Mouse (Mus musculus) hindbrain, embryonic 12.5 days (tissue): ENCODE results near the gene Rrm2. TPM values are rescaled to one million over a fixed set of nuclear protein-coding genes. Genes with fewer than 3 reads are reported as not detected.

Experiments
- ATAC-seq: fragments of 200-750 bp; cut with Nextera tagmentation; 2 replicates; pipeline ENCODE4 v1.8.0; 2017; ENCODE audit warnings: moderate TSS enrichment; ENCODE audit not compliant: low FRiP score
- H3K27ac ChIP-seq: fragments of 300-500 bp; sonication (generic); 2 replicates; pipeline ENCODE4 v1.5.1; 2016; ENCODE audit warnings: mild to moderate bottlenecking
- H3K27me3 ChIP-seq: fragments of 300-500 bp; sonication (generic); 2 replicates; pipeline ENCODE4 v1.6.1; 2016; ENCODE audit warnings: mild to moderate bottlenecking
- H3K36me3 ChIP-seq: fragments of 300-500 bp; sonication (generic); 2 replicates; pipeline ENCODE4 v1.6.1; 2016; ENCODE audit warnings: mild to moderate bottlenecking
- H3K4me1 ChIP-seq: fragments of 300-500 bp; sonication (generic); 2 replicates; pipeline ENCODE4 v1.6.1; 2016
- H3K4me2 ChIP-seq: fragments of 300-500 bp; sonication (generic); replicated peaks from 2 replicates; pipeline ENCODE4 v1.6.1; 2016; ENCODE audit warnings: mild to moderate bottlenecking
- H3K4me3 ChIP-seq: fragments of 300-500 bp; sonication (generic); 2 replicates; pipeline ENCODE4 v1.5.1; 2016; ENCODE audit warnings: mild to moderate bottlenecking
- H3K9ac ChIP-seq: fragments of 300-500 bp; sonication (generic); 2 replicates; pipeline ENCODE4 v1.6.1; 2016; ENCODE audit warnings: mild to moderate bottlenecking, moderate library complexity
- H3K9me3 ChIP-seq: fragments of 300-500 bp; sonication (generic); replicated peaks from 2 replicates; pipeline ENCODE4 v1.6.1; 2016; ENCODE audit warnings: mild to moderate bottlenecking
- WGBS: fragments of 180-500 bp; shearing (Covaris S2); methylation state at CpG from one replicate; pipeline ENCODE4 v1.1.7; 2016; 5-methylcytosine and 5-hydroxymethylcytosine counted together
- polyA plus RNA-seq: library from polyadenylated mRNA; unstranded; fragments of >200 nt; fragmentation: Nextera tagmentation; extraction: Ambion mirVana; gene quantifications from 2 replicates; pipeline ENCODE4 v1.2.1, GENCODE M21; 2016

Gene Rrm2
- polyA plus RNA-seq, 1 experiment from 2014 or later, result 203 TPM

DNA sequence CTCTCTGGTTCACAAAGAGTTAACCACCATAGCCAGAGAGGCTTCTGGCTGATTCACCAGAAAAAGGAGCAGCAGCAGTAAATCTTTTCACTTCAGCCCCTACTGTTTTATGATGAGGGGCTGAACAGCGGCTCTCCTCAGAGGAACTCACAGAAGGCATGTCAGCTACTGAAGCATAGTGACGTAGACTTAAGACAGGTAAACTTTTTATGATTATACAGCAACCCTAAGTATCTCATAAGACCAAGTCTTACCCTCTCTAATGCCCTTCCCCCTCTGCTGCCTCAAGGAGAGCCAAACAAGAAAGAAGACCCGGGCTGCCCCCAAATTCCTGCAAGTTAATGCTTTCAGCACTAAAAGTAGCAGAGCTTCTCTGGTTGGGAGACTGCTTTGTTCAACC is 54.2 kb downstream of the Rrm2 start:
- no peak overlapping the region for H3K27ac ChIP-seq
- no peaks in the 10 kb centered on the region for H3K27me3 ChIP-seq
- 3% methylated on average over 3 of the region's 3 CpGs for WGBS
- no peak overlapping the region; the same call in 1 of the 2 replicates for H3K9ac ChIP-seq
- H3K4me2 ChIP-seq, result 0 out of 2 replicates have a peak overlapping the region, but pooled peaks have one; percentile 6
- H3K36me3 ChIP-seq, result no peaks in the 10 kb centered on the region
- no peaks in the 10 kb centered on the region for H3K9me3 ChIP-seq
- H3K4me3 ChIP-seq, result no peak overlapping the region
- H3K4me1 ChIP-seq, result peaks cover 14% of the 10 kb centered on the region
- ATAC-seq, result no peak

Other genes starting within 250 kb of the Rrm2 start
- 30.5 and 31.8 TPM in 2 replicates for gene Taf1b, start 209.9 kb upstream of the Rrm2 start, polyA plus RNA-seq
- 0.73 and 0.75 TPM in 2 replicates for gene Grhl1, start 136.0 kb upstream of the Rrm2 start, polyA plus RNA-seq
- gene Klf11, start 57.0 kb upstream of the Rrm2 start, polyA plus RNA-seq, result 17.0 and 18.0 TPM in 2 replicates
- gene Cys1, start 26.4 kb upstream of the Rrm2 start, polyA plus RNA-seq, result 1.2 and 1.6 TPM in 2 replicates
- 64.7 and 66.0 TPM in 2 replicates for gene Mboat2, start 122.6 kb downstream of the Rrm2 start, polyA plus RNA-seq